Mouse (Mus musculus) adipocyte (in vitro differentiated cells): ENCODE measurements at regions not wholly inside any gene's neighbourhood (a gene's known extent, or its start where the extent isn't known, plus 50 kb on each side); places are given as distances from the start of the nearest gene placed in this dataset.

ENCODE experiments used
- DNase-seq: peaks from one replicate; pipeline ENCODE4 v3.0.0-alpha.2; 2016; ENCODE audit warnings: low spot score

- DNase-seq: no peak
These were observed 938.3 kb upstream of the 2610301B20Rik start for GRCm38 (mm10) chr4:9935949-9936348.

GRCm38 (mm10) chr4:9951441-9951840 is 922.9 kb upstream of the 2610301B20Rik start:
- DNase-seq: no peak

- no peak for DNase-seq
These were observed 899.7 kb upstream of the 2610301B20Rik start for GRCm38 (mm10) chr4:9974631-9975030.

- no peak for DNase-seq
These were observed 892.8 kb upstream of the 2610301B20Rik start for GRCm38 (mm10) chr4:9981354-9982040.

- DNase-seq: no peak
These were observed 891.3 kb upstream of the 2610301B20Rik start for GRCm38 (mm10) chr4:9982786-9983525.

GRCm38 (mm10) chr4:9993871-9994270 is 880.4 kb upstream of the 2610301B20Rik start:
- no peak for DNase-seq

GRCm38 (mm10) chr4:9994466-9994865 is 879.8 kb upstream of the 2610301B20Rik start:
- no peak for DNase-seq

- no peak for DNase-seq
These were observed 844.0 kb upstream of the 2610301B20Rik start for GRCm38 (mm10) chr4:10030316-10030715.

GRCm38 (mm10) chr4:10031764-10032163 is 842.5 kb upstream of the 2610301B20Rik start:
- DNase-seq: no peak

- DNase-seq: no peak
These were observed 839.0 kb upstream of the 2610301B20Rik start for GRCm38 (mm10) chr4:10035336-10035735.

GRCm38 (mm10) chr4:10041301-10042093 is 832.8 kb upstream of the 2610301B20Rik start:
- DNase-seq: no peak

GRCm38 (mm10) chr4:10048770-10049169 is 825.5 kb upstream of the 2610301B20Rik start:
- no peak for DNase-seq

GRCm38 (mm10) chr4:10049411-10049810 is 824.9 kb upstream of the 2610301B20Rik start:
- DNase-seq: no peak

GRCm38 (mm10) chr4:10051296-10052267 is 822.7 kb upstream of the 2610301B20Rik start:
- no peak for DNase-seq

GRCm38 (mm10) chr4:10052869-10053268 is 821.4 kb upstream of the 2610301B20Rik start:
- no peak for DNase-seq

GRCm38 (mm10) chr4:10072500-10073106 is 801.7 kb upstream of the 2610301B20Rik start:
- DNase-seq: no peak

- no peak for DNase-seq
These were observed 794.6 kb upstream of the 2610301B20Rik start for GRCm38 (mm10) chr4:10079565-10080169.

- DNase-seq: no peak
These were observed 759.5 kb upstream of the 2610301B20Rik start for GRCm38 (mm10) chr4:10114831-10115230.

- DNase-seq: no peak
These were observed 756.3 kb upstream of the 2610301B20Rik start for GRCm38 (mm10) chr4:10117964-10118363.

- no peak for DNase-seq
These were observed 750.0 kb upstream of the 2610301B20Rik start for GRCm38 (mm10) chr4:10124252-10124651.
